Mouse (Mus musculus) neural tube, embryonic 12.5 days (tissue): Measurements from ENCODE around the gene Lta. TPM values are rescaled to one million over a fixed set of nuclear protein-coding genes. Genes with fewer than 3 reads are reported as not detected.
A peak's percentile ranks its signal among the peaks of the same experiment; 100 is the strongest.

Source experiments
- ATAC-seq: fragments of 200-750 bp; cut with Nextera tagmentation; 2 replicates; pipeline ENCODE4 v1.8.0; 2017; ENCODE audit warnings: low read depth, mild to moderate bottlenecking, moderate TSS enrichment, moderate library complexity; ENCODE audit not compliant: low FRiP score
- H3K27ac ChIP-seq: fragments of 300-500 bp; sonication (generic); 2 replicates; pipeline ENCODE4 v1.5.1; 2016
- H3K27me3 ChIP-seq: fragments of 300-500 bp; sonication (generic); replicated peaks from 2 replicates; pipeline ENCODE4 v1.6.1; 2016; ENCODE audit warnings: mild to moderate bottlenecking
- H3K36me3 ChIP-seq: fragments of 300-500 bp; sonication (generic); 2 replicates; pipeline ENCODE4 v1.6.1; 2016; ENCODE audit warnings: mild to moderate bottlenecking
- H3K4me1 ChIP-seq: fragments of 300-500 bp; sonication (generic); 2 replicates; pipeline ENCODE4 v1.6.1; 2016
- H3K4me2 ChIP-seq: fragments of 300-500 bp; sonication (generic); replicated peaks from 2 replicates; pipeline ENCODE4 v1.6.1; 2016; ENCODE audit warnings: mild to moderate bottlenecking
- H3K4me3 ChIP-seq: fragments of 300-500 bp; sonication (generic); 2 replicates; pipeline ENCODE4 v1.5.1; 2016
- H3K9ac ChIP-seq: fragments of 300-500 bp; sonication (generic); 2 replicates; pipeline ENCODE4 v1.6.1; 2016; ENCODE audit warnings: mild to moderate bottlenecking
- H3K9me3 ChIP-seq: fragments of 300-500 bp; sonication (generic); 2 replicates; pipeline ENCODE4 v1.6.1; 2016; ENCODE audit warnings: mild to moderate bottlenecking
- WGBS: fragments of 180-500 bp; shearing (Covaris S2); methylation state at CpG from one replicate; pipeline ENCODE4 v1.1.7; 2016; 5-methylcytosine and 5-hydroxymethylcytosine counted together
- microRNA-seq: library from miRNA; unstranded; fragments of <30 nt; microRNA quantifications from one replicate; pipeline ENCODE4, GENCODE M21; 2017
- polyA plus RNA-seq: library from polyadenylated mRNA; unstranded; fragments of >200 nt; fragmentation: Nextera tagmentation; extraction: Ambion mirVana; gene quantifications from 2 replicates; pipeline ENCODE4 v1.2.1, GENCODE M21; 2016

Lta gene
- polyA plus RNA-seq, 1 experiment from 2014 or later = not detected

DNA sequence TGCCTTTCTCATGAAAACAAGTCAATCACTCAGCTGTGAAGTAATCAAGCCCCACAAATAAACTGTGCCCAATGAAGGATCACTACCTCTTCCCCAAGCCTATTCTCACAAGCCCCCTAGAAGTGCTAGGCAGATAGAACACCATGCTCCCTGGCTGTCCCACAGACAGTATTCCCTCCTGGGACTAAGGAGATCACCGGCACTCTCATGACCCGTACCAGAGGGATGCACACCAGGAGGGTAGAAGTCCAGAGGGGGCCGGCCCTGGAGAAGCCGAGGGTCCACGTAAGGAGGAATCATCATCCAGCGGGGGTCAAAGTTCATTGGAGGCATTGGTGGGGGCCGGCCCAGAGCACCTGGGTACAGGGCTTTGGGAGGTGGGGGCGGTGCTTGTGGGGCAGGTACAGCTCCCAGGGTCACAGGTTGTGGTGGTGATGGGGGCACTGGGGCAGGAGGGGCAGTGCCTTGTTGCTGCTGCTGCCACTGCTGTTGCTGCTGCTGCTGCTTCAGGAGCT lies 47.4 kb downstream of the Lta start:
- Histone ChIP-seq H3K9ac (no peak overlapping the region), H3K27me3 (no peaks in the 10 kb centered on the region), H3K4me3 (no peak overlapping the region), H3K4me1 (peaks cover 13% of the 10 kb centered on the region), H3K36me3 (peaks cover 94% of the 10 kb centered on the region), H3K27ac (no peak overlapping the region), H3K4me2 (no peak overlapping the region), H3K9me3 (no peaks in the 10 kb centered on the region)
- 94% methylated on average over 8 of the region's 8 CpGs for WGBS
- no peak for ATAC-seq

DNA sequence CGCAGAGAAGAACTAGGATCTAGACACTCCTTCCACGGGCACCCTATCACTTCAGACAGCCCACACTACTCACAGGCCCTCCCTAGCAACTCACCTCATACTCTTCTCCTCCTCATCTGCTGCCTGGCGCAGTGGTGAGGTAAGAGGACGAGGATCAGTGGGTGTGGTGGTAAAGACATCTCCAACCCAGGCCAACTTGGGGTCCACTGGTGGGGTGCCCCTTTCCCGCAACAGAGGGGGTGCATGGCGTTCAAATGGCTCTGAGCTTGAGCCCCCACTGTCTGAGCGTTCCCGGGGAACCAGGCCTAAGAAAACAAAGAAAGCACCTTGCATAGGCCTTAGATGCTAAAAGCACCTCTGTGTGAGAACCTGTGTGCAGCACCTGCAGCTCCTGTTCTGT lies 47.9 kb downstream of the Lta start:
- 95% methylated on average over 8 of the region's 8 CpGs for WGBS
- Histone ChIP-seq H3K9ac (no peak overlapping the region), H3K4me2 (no peak overlapping the region), H3K9me3 (no peaks in the 10 kb centered on the region), H3K27me3 (no peaks in the 10 kb centered on the region), H3K4me1 (peaks cover 8% of the 10 kb centered on the region), H3K4me3 (no peak overlapping the region), H3K36me3 (peaks cover 99% of the 10 kb centered on the region), H3K27ac (no peak overlapping the region)
- ATAC-seq = no peak

DNA sequence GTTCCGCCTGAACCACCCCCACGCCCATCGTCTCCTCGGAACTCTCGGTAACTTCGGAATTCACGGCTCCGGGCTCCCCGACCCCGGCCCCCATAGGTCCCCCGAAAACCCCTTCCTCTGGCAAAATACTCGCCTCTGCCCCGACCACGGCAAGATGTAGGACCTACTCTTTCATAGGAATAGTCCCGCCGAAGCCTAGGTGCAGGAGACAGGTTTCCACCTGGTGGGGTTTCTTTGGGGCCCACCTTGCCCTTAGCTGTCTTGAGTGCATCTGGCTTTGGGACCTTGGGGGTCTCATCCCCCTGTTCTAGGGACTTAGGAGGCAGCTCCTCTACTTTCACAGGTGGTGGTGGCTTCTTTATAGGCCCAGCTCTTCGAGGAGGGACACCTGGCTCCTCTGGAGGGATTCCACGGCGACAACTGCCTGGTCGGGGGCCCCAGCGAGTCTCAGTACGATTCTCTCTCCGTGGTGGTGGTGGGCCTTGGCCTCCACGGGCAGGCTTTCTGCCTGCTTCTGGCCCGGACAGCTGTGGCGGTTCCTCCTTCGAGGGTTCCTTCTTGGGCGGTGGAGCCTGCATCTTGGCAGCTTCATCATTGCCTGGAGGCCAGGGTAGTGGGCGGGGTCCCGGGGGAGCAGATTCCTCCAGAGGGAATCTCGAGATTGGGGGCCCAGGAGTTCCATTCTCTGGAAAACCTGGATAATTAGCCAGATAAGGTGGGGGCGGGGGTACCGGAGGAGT lies 48.5 kb downstream of the Lta start:
- Histone ChIP-seq H3K27ac (no peak overlapping the region), H3K4me1 (0 out of 2 replicates have a peak, but pooled peaks cover 3% of the 10 kb centered on the region), H3K27me3 (no peaks in the 10 kb centered on the region), H3K4me2 (no peak overlapping the region), H3K9ac (no peak overlapping the region), H3K9me3 (no peaks in the 10 kb centered on the region), H3K4me3 (no peak overlapping the region), H3K36me3 (peaks cover 100% of the 10 kb centered on the region)
- no peak for ATAC-seq
- 91% methylated on average over 33 of the region's 33 CpGs for WGBS

DNA sequence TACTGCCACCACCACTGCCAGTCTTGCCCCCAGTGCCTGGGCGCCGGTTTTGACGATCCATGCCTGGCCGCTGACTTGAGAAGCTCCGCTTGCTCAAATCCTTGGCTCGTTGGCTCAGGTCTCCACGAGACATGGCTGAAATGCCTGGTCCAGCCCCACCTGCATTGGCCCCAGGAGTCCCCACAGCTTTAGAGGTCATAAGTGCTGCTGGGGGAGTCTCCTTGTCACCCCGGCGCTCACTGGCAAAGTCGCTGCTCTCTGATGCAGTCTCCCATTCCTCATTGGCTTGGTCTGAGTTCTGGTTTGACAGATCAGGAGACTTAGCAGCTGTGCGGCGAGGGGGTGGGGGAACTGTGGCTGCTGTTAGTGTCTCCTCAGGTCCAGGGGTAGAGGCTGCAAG lies 49.7 kb downstream of the Lta start:
- no peak overlapping the region for H3K4me2 ChIP-seq
- peaks cover 98% of the 10 kb centered on the region for H3K36me3 ChIP-seq
- no peak overlapping the region for H3K27ac ChIP-seq
- no peak for ATAC-seq
- no peak overlapping the region for H3K9ac ChIP-seq
- H3K27me3 ChIP-seq = no peaks in the 10 kb centered on the region
- no peaks in the 10 kb centered on the region for H3K9me3 ChIP-seq
- H3K4me1 ChIP-seq = no peaks in the 10 kb centered on the region
- 92% methylated on average over 12 of the region's 12 CpGs for WGBS
- H3K4me3 ChIP-seq = no peak overlapping the region

DNA sequence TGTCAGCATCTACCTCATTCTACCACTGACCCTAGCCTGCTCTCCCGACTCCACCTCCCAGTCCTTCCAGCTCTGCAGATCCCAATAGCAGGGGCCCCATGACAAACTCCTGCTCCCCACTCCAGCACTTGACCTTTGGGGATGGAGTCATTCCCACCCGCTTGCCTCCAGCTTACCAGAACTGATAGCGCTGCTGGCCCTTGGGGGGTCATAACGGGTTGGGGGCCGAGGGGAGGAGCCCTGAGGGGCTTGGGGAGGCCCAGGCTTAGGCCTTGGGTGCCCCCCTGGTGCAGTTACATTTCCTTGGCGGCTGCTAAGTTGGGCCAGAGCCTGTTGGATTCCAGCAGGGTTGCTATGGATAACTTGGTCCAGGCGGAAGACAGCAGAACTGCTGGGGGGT lies 50.5 kb downstream of the Lta start:
- Histone ChIP-seq H3K27me3 (no peaks in the 10 kb centered on the region), H3K4me1 (no peaks in the 10 kb centered on the region), H3K9me3 (no peaks in the 10 kb centered on the region), H3K9ac (no peak overlapping the region), H3K4me3 (no peak overlapping the region), H3K27ac (no peak overlapping the region), H3K4me2 (no peak overlapping the region), H3K36me3 (peaks cover 98% of the 10 kb centered on the region)
- 77% methylated on average over 7 of the region's 7 CpGs for WGBS
- no peak for ATAC-seq

DNA sequence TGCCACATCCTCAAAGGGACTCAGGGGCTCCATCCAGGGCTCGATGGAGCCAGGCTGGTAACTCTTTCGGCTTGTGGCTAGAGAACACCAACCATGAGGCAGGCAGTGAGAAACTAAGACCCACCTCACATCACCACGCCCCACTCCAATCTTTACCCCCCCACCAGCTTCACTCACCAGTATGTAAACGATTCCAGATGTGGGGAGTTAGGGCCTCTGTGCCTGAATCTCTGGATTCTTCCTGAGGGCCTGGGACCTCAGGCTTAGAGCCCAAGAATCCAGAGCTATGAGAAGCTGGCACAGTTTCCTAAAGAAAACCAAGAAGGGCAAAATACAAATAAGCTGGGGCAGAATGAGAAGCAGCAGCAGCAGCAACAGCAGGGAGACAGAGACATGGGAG lies 51.2 kb downstream of the Lta start:
- Histone ChIP-seq H3K27me3 (no peaks in the 10 kb centered on the region), H3K4me1 (no peaks in the 10 kb centered on the region), H3K36me3 (peaks cover 98% of the 10 kb centered on the region), H3K4me3 (no peak overlapping the region), H3K9me3 (no peaks in the 10 kb centered on the region), H3K9ac (no peak overlapping the region), H3K27ac (no peak overlapping the region), H3K4me2 (no peak overlapping the region)
- 87% methylated on average over 4 of the region's 4 CpGs for WGBS
- ATAC-seq = no peak

Small RNAs within 50 kb of the gene (microRNA-seq; reads per million reads assigned to microRNA genes)
- gene Mir6973a (not detected), gene Mir6974 (not detected), gene Mir6975 (4.2 reads per million, percentile 12 among the genes with 10 or more reads in this experiment), gene Mir8094 (not detected)

Other genes starting within 250 kb of the Lta start
- 0.26 TPM in 1 of 2 replicates, not detected in the other for gene Hspa1b, start 246.1 kb downstream of the Lta start, polyA plus RNA-seq
- not detected in 2 replicates for gene Gm20481, start 235.4 kb downstream of the Lta start, polyA plus RNA-seq
- 3.1 and 3.5 TPM in 2 replicates for gene Hspa1a, start 233.2 kb downstream of the Lta start, polyA plus RNA-seq
- gene Hspa1l, start 232.6 kb downstream of the Lta start, polyA plus RNA-seq = 1.4 and 2.3 TPM in 2 replicates
- gene Lsm2, start 223.5 kb downstream of the Lta start, polyA plus RNA-seq = 150 and 158 TPM in 2 replicates
- gene Vars, start 204.4 kb downstream of the Lta start, polyA plus RNA-seq = 118 and 119 TPM in 2 replicates
- gene Vwa7, start 188.8 kb downstream of the Lta start, polyA plus RNA-seq = 0.06 and 0.15 TPM in 2 replicates
- gene Sapcd1, start 177.3 kb downstream of the Lta start, polyA plus RNA-seq = 3.8 and 5.0 TPM in 2 replicates
- gene Msh5, start 158.6 kb downstream of the Lta start, polyA plus RNA-seq = 3.1 and 4.1 TPM in 2 replicates
- gene Clic1, start 155.4 kb downstream of the Lta start, polyA plus RNA-seq = 169 and 178 TPM in 2 replicates
- 564 and 591 TPM in 2 replicates for gene Ddah2, start 146.3 kb downstream of the Lta start, polyA plus RNA-seq
- gene Ly6g6c, start 140.0 kb downstream of the Lta start, polyA plus RNA-seq = not detected in 2 replicates
- gene Mpig6b, start 139.2 kb downstream of the Lta start, polyA plus RNA-seq = 0.81 and 0.88 TPM in 2 replicates
- 0.38 and 0.57 TPM in 2 replicates for gene Ly6g6e, start 128.4 kb downstream of the Lta start, polyA plus RNA-seq
- gene Ly6g6d, start 127.3 kb downstream of the Lta start, polyA plus RNA-seq = 1.9 and 2.2 TPM in 2 replicates
- gene Ly6g6f, start 119.7 kb downstream of the Lta start, polyA plus RNA-seq = 0.23 and 0.84 TPM in 2 replicates
- gene Abhd16a, start 116.1 kb downstream of the Lta start, polyA plus RNA-seq = 78.7 and 83.6 TPM in 2 replicates
- gene Ly6g5c, start 97.1 kb downstream of the Lta start, polyA plus RNA-seq = not detected in 2 replicates
- gene Ly6g5b, start 89.9 kb downstream of the Lta start, polyA plus RNA-seq = 1.1 TPM in 2 replicates
- 24.9 and 28.0 TPM in 2 replicates for gene Gpank1, start 83.9 kb downstream of the Lta start, polyA plus RNA-seq
- 289 and 295 TPM in 2 replicates for gene Csnk2b, start 83.3 kb downstream of the Lta start, polyA plus RNA-seq
- 6.1 and 7.8 TPM in 2 replicates for gene D17H6S53E, start 79.0 kb downstream of the Lta start, polyA plus RNA-seq
- 0.32 and 0.93 TPM in 2 replicates for gene Apom, start 73.3 kb downstream of the Lta start, polyA plus RNA-seq
- gene Bag6, start 70.2 kb downstream of the Lta start, polyA plus RNA-seq = 82.8 and 84.5 TPM in 2 replicates
- 205 and 224 TPM in 2 replicates for gene Prrc2a, start 40.5 kb downstream of the Lta start, polyA plus RNA-seq
- 8.3 and 9.1 TPM in 2 replicates for gene Aif1, start 29.3 kb downstream of the Lta start, polyA plus RNA-seq
- gene Lst1, start 16.9 kb downstream of the Lta start, polyA plus RNA-seq = 6.8 and 7.0 TPM in 2 replicates
- gene Ltb, start 10.9 kb downstream of the Lta start, polyA plus RNA-seq = 0.39 and 0.57 TPM in 2 replicates
- gene Tnf, start 3.3 kb downstream of the Lta start, polyA plus RNA-seq = 0.18 TPM in 1 of 2 replicates, not detected in the other
- gene Gm16181, start 15.5 kb upstream of the Lta start, polyA plus RNA-seq = not detected in 2 replicates
- 26.2 and 28.4 TPM in 2 replicates for gene Atp6v1g2, start 28.3 kb upstream of the Lta start, polyA plus RNA-seq
- 10.6 and 11.5 TPM in 2 replicates for gene Nfkbil1, start 30.4 kb upstream of the Lta start, polyA plus RNA-seq
- 511 and 522 TPM in 2 replicates for gene Ddx39b, start 36.4 kb upstream of the Lta start, polyA plus RNA-seq
- 55.7 and 58.8 TPM in 2 replicates for gene H2-D1, start 57.4 kb upstream of the Lta start, polyA plus RNA-seq
- gene H2-Q1, start 115.1 kb upstream of the Lta start, polyA plus RNA-seq = 0.06 and 0.10 TPM in 2 replicates
- gene H2-Q2, start 136.9 kb upstream of the Lta start, polyA plus RNA-seq = 0.28 and 0.42 TPM in 2 replicates
- gene H2-Q4, start 174.3 kb upstream of the Lta start, polyA plus RNA-seq = 2.7 and 3.2 TPM in 2 replicates
- gene H2-Q6, start 219.5 kb upstream of the Lta start, polyA plus RNA-seq = 0.48 and 0.64 TPM in 2 replicates
- 6.5 and 6.8 TPM in 2 replicates for gene H2-Q7, start 233.8 kb upstream of the Lta start, polyA plus RNA-seq